Mouse (Mus musculus) cerebellum, adult 11-12 months (tissue): ENCODE measurements at regions not wholly inside any gene's neighbourhood (a gene's known extent, or its start where the extent isn't known, plus 50 kb on each side); places are given as distances from the start of the nearest gene placed in this dataset.

ENCODE experiments used
- DNase-seq: peaks from one replicate; pipeline ENCODE4 v3.0.0; 2022

DNA sequence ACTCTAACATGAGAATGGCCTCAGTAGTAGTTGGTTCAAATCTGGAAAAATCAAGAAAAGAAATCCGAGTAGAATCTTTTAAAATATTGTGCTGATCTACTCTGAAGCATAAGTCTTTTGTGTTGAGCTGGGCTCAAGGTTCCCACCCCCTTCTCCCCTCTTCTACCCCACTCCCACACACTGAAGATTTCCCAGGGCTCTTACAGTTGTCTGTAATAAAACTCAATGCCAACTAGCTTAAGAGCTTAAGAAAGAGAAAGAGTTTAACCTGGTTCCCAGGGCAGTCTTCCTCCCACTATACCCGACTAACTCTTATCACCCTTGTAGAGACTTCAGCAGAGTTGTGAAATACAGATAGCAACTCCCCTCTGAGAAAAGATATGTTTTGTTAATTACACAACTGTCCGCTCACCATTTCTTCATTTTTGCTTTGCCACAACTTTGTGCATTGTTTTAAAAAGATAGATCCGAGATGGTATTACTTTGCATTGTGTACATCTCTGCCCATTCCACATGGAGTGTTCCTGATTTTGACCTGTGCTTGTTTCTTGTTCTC, 94.0 kb upstream of the Cpeb2 start:
- DNase-seq = no peak

DNA sequence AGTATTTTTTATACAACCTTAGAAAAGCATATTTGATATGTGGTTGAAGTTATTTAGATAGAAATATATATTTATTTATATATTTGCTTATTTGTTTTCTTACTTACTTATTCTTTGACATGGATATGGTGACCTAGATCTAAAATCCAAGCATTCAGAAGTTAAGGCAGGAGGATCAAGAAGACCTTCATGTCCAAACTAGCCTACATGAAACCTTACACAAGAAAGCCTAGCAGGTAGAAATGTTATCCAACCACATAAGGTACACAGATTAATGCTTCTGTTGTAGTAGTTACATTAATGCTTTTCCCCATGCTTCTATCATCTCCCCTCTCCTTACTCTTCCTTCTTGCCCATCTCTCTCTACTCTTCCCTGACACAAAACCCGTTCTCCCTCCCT, 93.2 kb upstream of the Cpeb2 start:
- no peak for DNase-seq

DNA sequence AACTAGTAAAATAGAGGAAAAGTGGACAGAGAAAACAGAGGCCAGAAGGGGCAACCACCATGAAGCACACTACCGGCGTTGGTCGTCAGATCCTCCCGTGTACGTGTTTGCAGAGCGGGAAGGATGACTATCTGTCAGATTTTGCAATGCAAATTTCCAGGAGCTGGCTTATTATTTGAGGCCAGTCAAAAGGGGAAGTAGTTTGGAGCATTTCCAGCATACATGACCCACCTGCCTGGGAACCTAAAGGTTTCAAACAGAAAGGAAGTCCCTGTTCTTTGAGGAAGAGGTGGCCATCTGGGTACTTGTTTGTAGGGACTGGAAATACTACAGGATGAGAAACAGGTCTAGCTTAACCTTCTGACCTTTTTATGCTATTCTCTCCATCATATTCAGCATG, 87.0 kb upstream of the Cpeb2 start:
- no peak for DNase-seq

DNA sequence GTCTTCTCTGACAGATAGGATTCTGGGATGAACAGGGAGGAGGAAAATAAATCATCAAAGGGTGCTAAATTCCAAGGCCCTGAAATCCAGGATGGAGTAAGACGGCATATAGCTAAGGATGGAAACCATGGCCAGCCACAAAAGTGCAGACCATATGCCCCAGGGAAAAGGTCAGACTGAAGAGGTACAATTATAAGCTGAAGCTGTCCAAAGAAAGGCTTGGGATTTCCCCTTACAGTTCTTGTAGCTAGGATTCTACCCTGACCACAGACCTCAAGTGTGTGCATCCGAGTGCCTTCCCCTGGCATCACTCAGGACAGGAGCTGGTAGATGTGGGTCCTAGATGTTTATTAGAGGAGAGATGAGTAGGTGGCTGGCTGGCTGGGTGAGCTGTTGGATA, 86.0 kb upstream of the Cpeb2 start:
- DNase-seq = no peak

DNA sequence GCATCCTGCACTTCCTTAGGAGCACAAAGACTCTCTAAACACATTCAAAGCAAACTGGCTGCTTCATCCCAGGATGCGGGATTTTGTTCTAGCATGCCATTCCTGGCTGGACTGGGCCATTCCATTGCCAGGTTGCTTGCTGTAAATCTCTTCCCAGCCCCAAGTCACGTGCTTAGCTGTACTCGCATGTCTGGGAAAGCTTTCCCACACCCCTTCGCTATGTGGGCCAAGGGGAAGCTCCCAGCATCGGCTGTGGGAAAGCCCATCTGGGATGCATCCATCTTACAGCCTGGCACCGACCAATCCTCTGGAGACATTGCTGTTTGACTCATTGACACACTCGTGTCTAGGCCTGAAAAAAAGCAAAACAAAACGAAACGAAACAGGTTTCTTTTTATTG, 84.5 kb upstream of the Cpeb2 start:
- DNase-seq = peak; percentile 8

DNA sequence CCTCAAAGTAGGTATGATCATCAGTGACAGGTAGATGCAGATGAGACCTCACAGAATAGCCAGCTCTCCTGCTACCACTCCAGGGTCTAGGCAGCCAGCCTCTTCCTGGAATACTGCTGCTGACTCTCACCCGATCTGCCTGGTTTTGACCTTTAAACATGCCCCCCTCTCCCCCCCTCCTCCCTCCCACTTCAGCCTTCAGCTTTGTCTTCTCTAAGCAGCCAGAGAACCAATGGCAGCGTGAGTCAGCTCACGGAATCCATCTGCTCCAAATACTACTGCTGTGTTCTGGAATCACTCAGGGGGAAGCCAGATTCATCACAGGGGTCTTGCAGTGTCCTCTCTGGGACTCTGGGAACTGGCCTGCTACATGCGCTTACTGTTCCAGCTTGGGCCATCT, 83.4 kb upstream of the Cpeb2 start:
- DNase-seq = peak; percentile 34

DNA sequence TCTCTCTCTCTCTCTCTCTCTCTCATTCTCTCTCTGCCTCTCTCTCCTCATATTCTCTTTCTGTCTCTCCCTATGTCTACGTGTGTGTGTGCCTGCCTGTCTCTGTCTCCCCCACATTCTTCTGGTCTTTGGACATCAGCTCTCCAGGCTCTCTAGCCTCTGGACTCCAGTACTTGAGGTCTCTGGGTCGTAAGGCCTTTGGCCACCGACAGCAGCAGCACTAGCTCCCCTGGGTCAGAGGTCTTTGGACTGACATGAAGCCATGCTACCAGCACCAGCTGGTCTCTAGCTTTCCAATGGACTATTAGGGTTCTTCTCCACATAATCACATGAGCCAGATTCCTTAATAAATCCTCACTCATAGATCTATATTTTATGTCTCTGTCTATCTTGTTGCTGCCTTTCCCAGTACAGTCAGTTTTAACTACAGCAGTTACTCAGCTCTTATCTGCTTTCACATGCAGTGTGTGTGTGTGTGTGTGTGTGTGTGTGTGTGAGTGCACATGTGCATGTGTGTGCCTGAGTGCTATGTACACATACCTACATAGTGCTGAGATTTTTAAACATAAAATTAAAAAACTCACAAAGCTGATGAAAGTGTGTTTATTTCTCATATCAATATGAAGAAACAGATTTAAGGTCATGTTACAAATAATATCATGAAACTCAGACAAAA, 81.7 kb upstream of the Cpeb2 start:
- no peak for DNase-seq

DNA sequence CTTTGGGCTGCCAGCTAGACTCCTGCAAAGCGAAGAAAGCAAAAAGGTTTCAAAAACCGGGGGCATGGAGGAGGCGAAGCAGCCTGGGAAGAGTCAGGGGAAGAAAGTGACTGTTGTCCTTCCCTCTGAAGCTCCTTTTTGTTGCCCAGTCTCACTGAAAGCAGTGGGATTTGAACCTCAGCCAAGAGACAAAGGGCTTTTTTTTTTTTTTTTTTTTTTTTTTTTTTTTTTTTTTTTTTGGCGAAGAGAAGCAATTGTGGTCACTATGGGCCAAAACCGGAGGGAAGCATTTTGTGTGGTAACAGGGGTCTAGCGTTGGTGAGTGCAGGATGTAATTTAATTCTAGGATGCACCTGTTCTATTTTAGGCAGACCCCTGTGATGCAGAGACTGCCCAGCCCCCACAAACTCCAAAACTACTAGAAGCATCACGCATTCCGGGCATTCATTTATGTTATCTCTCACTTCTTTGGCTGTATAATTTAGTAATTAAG, 80.8 kb upstream of the Cpeb2 start:
- DNase-seq = peak; percentile 27

DNA sequence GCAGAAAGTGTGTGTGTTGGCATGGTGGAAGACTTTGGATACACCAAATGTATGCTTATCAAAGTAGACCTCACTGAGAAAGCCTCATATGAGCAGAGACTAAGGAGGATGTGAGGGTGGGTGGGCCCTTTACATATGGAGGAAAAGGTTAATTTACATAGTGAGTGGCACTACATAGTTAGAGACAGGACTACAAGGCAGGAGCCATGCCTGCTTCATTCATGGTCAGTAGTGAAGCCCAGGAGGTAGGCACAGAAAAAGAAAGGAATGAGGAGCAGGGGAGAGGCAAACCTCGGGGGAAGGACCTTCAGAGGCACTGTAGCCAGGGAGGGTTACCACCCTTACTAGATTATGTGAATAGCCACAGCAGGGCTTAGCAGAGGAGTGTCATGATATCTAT, 80.1 kb upstream of the Cpeb2 start:
- no peak for DNase-seq

DNA sequence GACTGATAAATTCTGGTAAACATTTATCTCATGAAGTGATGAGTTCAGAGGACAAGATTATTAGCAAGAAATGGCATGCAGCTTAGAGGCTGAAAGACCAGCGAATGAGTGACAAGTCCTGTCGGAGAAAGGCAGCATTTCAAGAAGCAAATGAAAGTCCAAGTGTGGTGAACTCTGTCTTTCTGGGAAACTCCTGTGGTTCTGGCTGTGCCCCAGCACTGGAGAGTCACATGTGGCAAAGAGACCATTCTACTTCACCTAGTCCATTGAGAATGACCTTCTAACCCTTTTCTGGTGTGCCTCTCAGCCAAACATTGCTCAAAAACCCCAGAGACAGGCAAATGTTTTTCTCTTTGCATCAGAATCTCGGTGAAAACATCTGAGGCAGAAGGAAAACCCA, 76.2 kb upstream of the Cpeb2 start:
- DNase-seq = no peak

DNA sequence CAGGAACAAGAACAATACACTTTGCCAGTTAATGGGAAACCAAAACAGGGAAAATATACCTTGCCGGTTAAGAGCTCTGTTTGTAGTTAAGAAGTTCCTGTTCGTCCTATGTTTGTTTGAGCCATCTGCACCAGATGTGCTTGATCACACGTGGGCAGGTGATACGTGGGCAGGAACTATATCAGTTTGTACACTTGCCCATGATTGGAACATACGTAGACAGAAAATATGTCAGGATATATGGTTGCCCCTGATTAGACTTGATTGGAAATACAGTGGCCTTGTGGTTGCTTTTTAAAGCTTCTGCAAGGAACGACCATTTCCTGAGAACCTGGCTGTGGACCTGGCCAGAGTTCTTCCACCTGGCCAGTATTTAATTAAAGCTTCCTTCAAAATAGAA, 72.8 kb upstream of the Cpeb2 start:
- DNase-seq = no peak

DNA sequence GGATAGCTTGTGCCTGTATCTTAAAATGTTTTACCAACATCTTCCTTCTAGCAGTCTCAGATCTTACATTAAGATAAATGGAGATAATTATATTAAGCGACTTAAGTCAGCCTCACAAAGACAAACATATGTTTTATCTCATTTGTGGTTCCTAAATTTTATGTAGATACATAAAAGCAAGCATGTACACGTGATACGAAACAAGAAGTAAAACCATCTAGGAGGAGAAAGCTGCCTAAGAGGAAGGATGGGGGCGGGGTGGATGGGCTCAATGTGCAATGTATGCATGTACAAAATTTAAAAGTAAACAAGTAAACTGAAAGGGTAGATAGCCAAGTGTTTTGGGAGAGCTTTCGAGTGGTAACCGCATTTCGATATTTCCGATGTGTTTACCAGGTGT, 51.5 kb upstream of the Cpeb2 start:
- DNase-seq = no peak
